Mouse (Mus musculus) forebrain, embryonic 15.5 days (tissue): ENCODE data around the gene Irak2. TPM values are rescaled to one million over a fixed set of nuclear protein-coding genes. Genes with fewer than 3 reads are reported as not detected.

Experiments used
- ATAC-seq: fragments of 200-750 bp; cut with Nextera tagmentation; replicated peaks from 2 replicates; pipeline ENCODE4 v1.8.0; 2017; ENCODE audit warnings: mild to moderate bottlenecking, moderate TSS enrichment, moderate library complexity
- H3K27ac ChIP-seq: fragments of 300-500 bp; sonication (generic); replicated peaks from 2 replicates; pipeline ENCODE4 v1.5.1; 2015; ENCODE audit warnings: mild to moderate bottlenecking, inconsistent platforms
- H3K27me3 ChIP-seq: fragments of 300-500 bp; sonication (generic); 2 replicates; pipeline ENCODE4 v1.6.1; 2015; ENCODE audit warnings: inconsistent platforms
- H3K36me3 ChIP-seq: fragments of 300-500 bp; sonication (generic); 2 replicates; pipeline ENCODE4 v1.6.1; 2015; ENCODE audit warnings: mild to moderate bottlenecking, inconsistent platforms
- H3K4me1 ChIP-seq: fragments of 300-500 bp; sonication (generic); 2 replicates; pipeline ENCODE4 v1.6.1; 2015; ENCODE audit warnings: inconsistent platforms
- H3K4me2 ChIP-seq: fragments of 300-500 bp; sonication (generic); replicated peaks from 2 replicates; pipeline ENCODE4 v1.6.1; 2015; ENCODE audit warnings: mild to moderate bottlenecking, inconsistent platforms
- H3K4me3 ChIP-seq: fragments of 300-500 bp; sonication (generic); 2 replicates; pipeline ENCODE4 v1.5.1; 2015; ENCODE audit warnings: mild to moderate bottlenecking, inconsistent platforms
- H3K9ac ChIP-seq: fragments of 300-500 bp; sonication (generic); replicated peaks from 2 replicates; pipeline ENCODE4 v1.6.1; 2015; ENCODE audit warnings: mild to moderate bottlenecking, inconsistent platforms
- H3K9me3 ChIP-seq: fragments of 300-500 bp; sonication (generic); 2 replicates; pipeline ENCODE4 v1.6.1; 2016; ENCODE audit warnings: inconsistent platforms
- WGBS: fragments of 180-500 bp; shearing (Covaris S2); methylation state at CpG from one replicate; pipeline ENCODE4 v1.1.7; 2015; ENCODE audit warnings: mixed read lengths; 5-methylcytosine and 5-hydroxymethylcytosine counted together
- polyA plus RNA-seq: library from polyadenylated mRNA; unstranded; fragments of >200 nt; fragmentation: Nextera tagmentation; extraction: Ambion mirVana; gene quantifications from 2 replicates; pipeline ENCODE4 v1.2.1, GENCODE M21; 2015

Irak2 gene
- polyA plus RNA-seq, 1 experiment from 2014 or later, result 1.3 TPM

GRCm38 (mm10) chr6:113612258-113612969 lies 25.9 kb upstream of the Irak2 start:
- no peak overlapping the region for H3K4me3 ChIP-seq
- no peaks in the 10 kb centered on the region for H3K27me3 ChIP-seq
- no peak overlapping the region for H3K9ac ChIP-seq
- 94% methylated on average over 8 of the region's 8 CpGs for WGBS
- 0 out of 2 replicates have a peak, but pooled peaks cover 4% of the 10 kb centered on the region for H3K4me1 ChIP-seq
- peaks cover 47% of the 10 kb centered on the region for H3K36me3 ChIP-seq
- no peak overlapping the region for H3K4me2 ChIP-seq
- no peaks in the 10 kb centered on the region for H3K9me3 ChIP-seq
- ATAC-seq, result no peak
- H3K27ac ChIP-seq, result no peak overlapping the region

DNA sequence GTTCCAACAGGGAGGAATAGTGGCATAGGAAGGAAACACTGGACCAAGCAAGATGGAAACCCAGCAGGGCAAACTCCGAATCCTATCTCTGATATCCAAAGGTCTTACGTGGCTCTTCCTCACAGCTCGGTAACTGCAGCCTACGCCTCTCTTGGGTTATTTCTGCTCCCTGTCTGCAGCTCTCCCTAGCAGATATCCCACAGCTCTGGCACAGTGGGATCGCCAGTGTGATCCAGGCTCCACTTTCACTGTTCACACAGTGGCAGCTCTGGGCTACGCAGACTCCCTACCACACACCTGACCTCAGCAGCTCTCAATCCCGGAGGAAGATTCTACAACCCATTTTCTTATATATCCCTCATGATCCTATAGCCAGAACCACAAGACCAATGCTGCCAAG lies 24.1 kb upstream of the Irak2 start:
- Histone ChIP-seq H3K36me3 (peaks cover 53% of the 10 kb centered on the region), H3K9me3 (no peaks in the 10 kb centered on the region), H3K9ac (no peak overlapping the region), H3K27ac (no peak overlapping the region), H3K4me3 (no peak overlapping the region), H3K4me2 (no peak overlapping the region), H3K4me1 (no peaks in the 10 kb centered on the region), H3K27me3 (no peaks in the 10 kb centered on the region)
- WGBS, result 96% methylated on average over 7 of the region's 7 CpGs
- no peak for ATAC-seq

DNA sequence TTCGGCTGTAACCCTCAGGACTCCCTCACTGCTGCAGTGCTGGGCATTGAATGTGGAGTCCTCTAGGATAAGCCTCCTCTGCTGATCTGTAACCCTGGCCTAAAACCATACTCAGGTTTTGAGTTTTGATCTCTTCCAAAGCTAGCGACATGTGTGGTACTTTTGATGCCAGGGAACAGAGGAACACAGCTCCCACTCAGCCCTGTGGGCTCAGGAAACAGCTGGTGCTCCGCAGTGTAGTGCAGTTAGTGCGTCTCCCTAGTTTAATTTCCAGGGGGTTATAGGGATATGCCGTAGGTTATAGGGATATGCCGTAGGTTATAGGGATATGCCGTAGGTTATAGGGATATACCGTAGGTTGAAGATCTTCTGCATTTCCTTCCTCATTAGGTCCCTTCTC lies 23.3 kb upstream of the Irak2 start:
- Histone ChIP-seq H3K36me3 (peaks cover 53% of the 10 kb centered on the region), H3K27ac (no peak overlapping the region), H3K4me2 (no peak overlapping the region), H3K9ac (no peak overlapping the region), H3K9me3 (no peaks in the 10 kb centered on the region), H3K27me3 (no peaks in the 10 kb centered on the region), H3K4me1 (no peaks in the 10 kb centered on the region), H3K4me3 (no peak overlapping the region)
- WGBS, result 97% methylated on average over 8 of the region's 8 CpGs
- ATAC-seq, result no peak

DNA sequence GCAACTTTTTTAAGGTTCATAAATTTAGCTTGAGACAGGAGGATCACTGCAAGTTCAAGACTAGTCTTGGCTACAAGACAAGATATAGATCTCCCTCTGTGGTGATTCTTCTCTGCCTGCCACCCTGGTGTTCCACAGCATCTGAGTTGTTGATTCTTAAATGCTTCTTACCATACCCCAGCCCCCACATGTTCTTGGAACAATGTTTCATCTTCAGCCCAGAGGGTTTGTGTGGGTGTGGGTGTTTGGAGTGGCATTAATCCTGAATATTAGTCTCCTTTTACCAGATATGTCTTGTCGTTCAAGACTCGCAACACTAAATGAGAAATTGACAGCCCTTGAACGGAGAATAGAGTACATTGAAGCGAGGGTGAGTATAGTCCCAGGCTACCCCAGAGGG lies 22.8 kb upstream of the Irak2 start:
- no peaks in the 10 kb centered on the region for H3K4me1 ChIP-seq
- no peak overlapping the region for H3K27ac ChIP-seq
- 97% methylated on average over 4 of the region's 4 CpGs for WGBS
- H3K36me3 ChIP-seq, result peaks cover 50% of the 10 kb centered on the region
- H3K27me3 ChIP-seq, result no peaks in the 10 kb centered on the region
- H3K9me3 ChIP-seq, result no peaks in the 10 kb centered on the region
- H3K9ac ChIP-seq, result no peak overlapping the region
- no peak overlapping the region for H3K4me2 ChIP-seq
- ATAC-seq, result no peak
- no peak overlapping the region for H3K4me3 ChIP-seq

DNA sequence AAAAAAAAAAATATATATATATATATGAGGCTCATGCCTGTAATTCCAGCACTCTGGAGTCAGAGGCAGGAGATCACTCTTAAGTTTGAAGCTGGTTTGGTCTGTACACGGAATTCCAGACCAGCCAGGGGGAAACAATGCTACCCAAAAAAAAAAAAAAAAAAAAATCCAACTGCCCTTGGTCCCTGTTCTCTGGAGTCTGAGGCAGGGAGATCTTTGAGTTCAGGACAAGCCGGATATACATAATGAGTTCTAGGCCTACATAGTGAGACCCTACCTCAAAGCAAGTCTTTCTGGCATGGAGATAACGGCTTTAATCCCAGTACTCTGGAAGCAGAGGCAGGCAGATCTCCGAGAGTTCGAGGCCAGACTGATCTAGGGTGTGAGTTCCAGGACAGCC lies 14.9 kb upstream of the Irak2 start:
- Histone ChIP-seq H3K27ac (peak overlapping the region; percentile 84), H3K27me3 (no peaks in the 10 kb centered on the region), H3K4me1 (peaks cover 19% of the 10 kb centered on the region), H3K4me2 (peak overlapping the region; percentile 57), H3K9ac (peak overlapping the region; percentile 84; the same call in 1 of the 2 replicates), H3K4me3 (peak overlapping the region; percentile 86), H3K9me3 (no peaks in the 10 kb centered on the region), H3K36me3 (peaks cover 6% of the 10 kb centered on the region)
- no peak for ATAC-seq
- 66% methylated on average over 5 of the region's 5 CpGs for WGBS

DNA sequence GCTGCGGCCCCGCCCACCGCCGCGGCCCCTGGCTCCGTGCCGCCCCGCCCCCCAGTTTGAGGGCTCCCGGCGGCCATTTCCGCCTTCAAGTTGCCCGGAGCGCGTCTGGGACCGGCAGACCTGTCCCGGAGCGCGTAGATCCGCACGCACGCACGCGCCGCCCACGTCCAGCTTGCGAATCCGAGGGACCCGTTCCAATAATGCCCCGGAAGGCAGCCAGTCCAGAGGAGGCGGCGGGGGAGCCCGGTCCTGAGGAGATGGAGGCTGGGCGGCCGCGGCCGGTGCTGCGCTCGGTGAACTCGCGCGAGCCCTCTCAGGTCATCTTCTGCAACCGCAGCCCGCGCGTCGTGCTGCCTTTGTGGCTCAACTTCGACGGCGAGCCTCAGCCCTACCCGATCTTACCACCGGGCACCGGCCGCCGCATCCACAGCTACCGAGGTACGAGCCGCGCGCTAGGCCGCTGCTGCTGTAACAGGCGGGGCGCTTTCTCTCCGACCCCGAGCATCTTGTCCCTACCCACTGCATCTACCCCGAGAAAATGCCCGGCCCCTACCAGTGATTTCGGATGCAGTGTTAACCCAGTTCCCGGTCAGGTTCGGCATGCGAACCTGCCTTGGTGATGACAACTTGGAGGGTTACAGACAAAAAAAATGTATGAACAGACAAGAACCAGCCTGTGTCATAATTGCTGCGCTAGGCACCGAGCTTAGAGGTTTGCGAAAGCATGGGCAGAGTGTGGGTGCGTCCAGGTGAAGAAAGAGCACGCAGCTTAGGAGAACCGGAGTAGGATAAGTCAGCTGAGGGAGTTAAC lies 14.1 kb upstream of the Irak2 start, which contains the start of gene Vhl:
TSS of gene Vhl (plus strand) at position 19 of the 811 bp plus-strand sequence.
- H3K4me3 ChIP-seq, result peak within 1 kb of the TSS; percentile 86
- H3K4me1 ChIP-seq, result peaks cover 19% of the 10 kb centered on the region
- ATAC-seq, result peak; percentile 85
- H3K9ac ChIP-seq, result peak within 1 kb of the TSS; percentile 84
- H3K4me2 ChIP-seq, result peak within 1 kb of the TSS; percentile 57
- WGBS, result under 1% methylated on average over 72 of the region's 76 CpGs
- peak within 1 kb of the TSS; percentile 84 for H3K27ac ChIP-seq
- H3K36me3 ChIP-seq, result peaks cover 11% of the 10 kb centered on the region
- no peaks in the 10 kb centered on the region for H3K9me3 ChIP-seq
- H3K27me3 ChIP-seq, result no peaks in the 10 kb centered on the region

- Histone ChIP-seq H3K4me2 (peak overlapping the region; percentile 57), H3K9me3 (no peaks in the 10 kb centered on the region), H3K9ac (peak overlapping the region; percentile 84), H3K36me3 (peaks cover 21% of the 10 kb centered on the region), H3K27me3 (no peaks in the 10 kb centered on the region), H3K27ac (no peak overlapping the region), H3K4me3 (peak overlapping the region; percentile 86), H3K4me1 (peaks cover 19% of the 10 kb centered on the region)
- ATAC-seq, result no peak
- 37% methylated on average over 5 of the region's 5 CpGs for WGBS
These were observed 13.1 kb upstream of the Irak2 start for GRCm38 (mm10) chr6:113624989-113625770.

DNA sequence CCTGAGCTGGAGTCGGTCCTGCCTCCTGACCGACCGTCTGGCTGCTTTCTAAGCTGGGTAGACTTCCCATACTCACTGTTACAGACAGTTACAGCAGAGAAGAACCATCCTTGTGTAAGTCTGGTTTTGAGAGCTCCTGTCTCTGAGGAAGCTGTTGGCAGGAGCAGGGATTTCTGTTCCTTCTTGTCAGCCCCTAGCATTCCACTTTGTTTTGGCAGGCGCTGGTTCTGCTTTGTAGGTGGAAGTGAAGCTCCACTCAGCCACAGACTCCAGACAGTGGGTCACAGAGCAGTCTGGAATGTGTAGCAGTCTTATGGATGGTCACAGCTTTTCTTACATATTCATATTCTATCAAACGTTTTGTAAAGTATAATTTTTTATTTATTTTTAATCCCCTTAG lies 7.9 kb upstream of the Irak2 start:
- no peak overlapping the region for H3K4me2 ChIP-seq
- H3K9ac ChIP-seq, result no peak overlapping the region
- H3K4me1 ChIP-seq, result peaks cover 11% of the 10 kb centered on the region
- no peaks in the 10 kb centered on the region for H3K9me3 ChIP-seq
- ATAC-seq, result no peak
- H3K27ac ChIP-seq, result no peak overlapping the region
- peaks cover 38% of the 10 kb centered on the region for H3K36me3 ChIP-seq
- 84% methylated on average over 5 of the region's 5 CpGs for WGBS
- no peaks in the 10 kb centered on the region for H3K27me3 ChIP-seq
- no peak overlapping the region for H3K4me3 ChIP-seq

- Histone ChIP-seq H3K9me3 (no peaks in the 10 kb centered on the region), H3K27me3 (no peaks in the 10 kb centered on the region), H3K36me3 (peaks cover 35% of the 10 kb centered on the region), H3K4me2 (no peak overlapping the region), H3K4me3 (no peak overlapping the region), H3K27ac (no peak overlapping the region), H3K9ac (no peak overlapping the region), H3K4me1 (no peaks in the 10 kb centered on the region)
- WGBS, result 99% methylated on average over 4 of the region's 4 CpGs
- no peak for ATAC-seq
These were observed 5.4 kb upstream of the Irak2 start for GRCm38 (mm10) chr6:113632863-113633262.

- no peak overlapping the region for H3K27ac ChIP-seq
- no peaks in the 10 kb centered on the region for H3K27me3 ChIP-seq
- no peak overlapping the region for H3K9ac ChIP-seq
- H3K4me1 ChIP-seq, result no peaks in the 10 kb centered on the region
- no peak overlapping the region for H3K4me3 ChIP-seq
- no peaks in the 10 kb centered on the region for H3K9me3 ChIP-seq
- H3K36me3 ChIP-seq, result no peaks in the 10 kb centered on the region
- H3K4me2 ChIP-seq, result no peak overlapping the region
- 85% methylated on average over 4 of the region's 4 CpGs for WGBS
- no peak for ATAC-seq
These were observed 934 bp downstream of the Irak2 start for GRCm38 (mm10) chr6:113639201-113639600.

- 87% methylated on average over 8 of the region's 8 CpGs for WGBS
- H3K36me3 ChIP-seq, result no peaks in the 10 kb centered on the region
- ATAC-seq, result no peak
These were observed 4.3 kb downstream of the Irak2 start for GRCm38 (mm10) chr6:113642605-113643004.

DNA sequence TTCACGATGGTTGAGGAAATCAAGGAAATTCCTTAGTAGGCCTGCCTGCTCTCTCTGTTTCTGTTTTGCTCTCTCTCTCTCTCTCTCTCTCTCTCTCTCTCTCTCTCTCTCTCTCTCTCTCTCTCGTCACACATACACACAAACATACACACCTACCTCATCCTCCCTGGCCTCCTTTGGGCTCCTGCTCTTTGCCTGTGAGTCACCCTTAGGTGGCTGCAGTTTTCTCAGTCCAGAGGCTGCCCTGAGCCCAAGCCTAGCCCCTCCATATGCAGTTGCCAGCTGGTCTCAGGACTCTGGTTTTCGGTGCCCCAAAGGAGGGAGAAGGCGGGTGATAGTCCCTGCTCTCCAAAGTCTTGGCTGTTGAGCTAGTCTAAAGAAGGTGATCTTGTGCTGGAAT lies 4.8 kb downstream of the Irak2 start:
- no peaks in the 10 kb centered on the region for H3K9me3 ChIP-seq
- no peak overlapping the region for H3K4me2 ChIP-seq
- no peak overlapping the region for H3K4me3 ChIP-seq
- no peaks in the 10 kb centered on the region for H3K4me1 ChIP-seq
- H3K27me3 ChIP-seq, result no peaks in the 10 kb centered on the region
- WGBS, result 89% methylated on average over 4 of the region's 4 CpGs
- H3K9ac ChIP-seq, result no peak overlapping the region
- no peak for ATAC-seq
- H3K36me3 ChIP-seq, result no peaks in the 10 kb centered on the region
- H3K27ac ChIP-seq, result no peak overlapping the region

More at GRCm38 (mm10) chr6:113642605-113643004, 4.3 kb downstream of the Irak2 start:
- no peaks in the 10 kb centered on the region for H3K4me1 ChIP-seq
- H3K9me3 ChIP-seq, result no peaks in the 10 kb centered on the region
- no peak overlapping the region for H3K27ac ChIP-seq
- H3K4me2 ChIP-seq, result no peak overlapping the region
- no peak overlapping the region for H3K9ac ChIP-seq
- H3K4me3 ChIP-seq, result no peak overlapping the region
- H3K27me3 ChIP-seq, result no peaks in the 10 kb centered on the region
